Mouse (Mus musculus): ENCODE results near the gene Olfr323. TPM values are rescaled to one million over a fixed set of nuclear protein-coding genes. Genes with fewer than 3 reads are reported as not detected.
A peak's percentile ranks its signal among the peaks of the same experiment; 100 is the strongest.

Gene Olfr323
- polyA plus RNA-seq, 1 experiment = not detected

DNA sequence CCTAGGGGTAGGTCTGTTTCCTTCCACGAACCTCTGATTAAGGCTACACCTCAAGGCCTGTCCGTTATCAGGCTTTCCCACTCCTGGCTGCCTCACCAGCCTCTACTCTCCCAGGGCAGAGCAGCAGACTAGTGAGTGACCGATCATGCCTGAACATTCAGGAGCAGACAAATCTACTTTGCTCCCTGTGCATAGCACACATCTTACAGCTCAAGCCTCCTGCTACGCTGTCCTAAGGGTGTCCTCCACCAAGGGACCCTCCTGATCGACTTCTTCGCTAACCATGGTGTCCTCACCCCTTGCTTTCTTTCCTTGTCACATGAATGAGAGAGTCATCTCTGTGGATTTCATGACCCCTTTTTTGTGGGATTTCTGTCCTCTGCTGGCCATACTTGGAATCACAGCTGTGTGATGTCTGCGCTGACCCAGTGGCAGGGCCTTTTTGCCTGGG, 42.4 kb downstream of the Olfr323 start:
- Histone ChIP-seq H3K36me3 (ENCODE audit: control insufficient read depth, insufficient read depth, low read length) (no peaks in the 10 kb centered on the region), H3K4me1 (ENCODE audit: control insufficient read depth, insufficient read depth, insufficient read length) (no peaks in the 10 kb centered on the region), H3K4me3 (ENCODE audit: extremely low read depth, insufficient read depth, insufficient read length) (no peak overlapping the region), H3K27ac (ENCODE audit: insufficient read depth, low read length) (no peak overlapping the region), H3K27me3 (ENCODE audit: control insufficient read depth, insufficient read depth, low read length) (no peaks in the 10 kb centered on the region)
- TF ChIP-seq CTCF (IDR thresholded peaks at IDR 0.05; ENCODE audit: extremely low read depth, insufficient read depth, insufficient read length, insufficient replicate concordance) = peak; percentile 26; the same call in 1 of the 2 replicates
- TF ChIP-seq POLR2A (IDR thresholded peaks at IDR 0.05; ENCODE audit: low read depth, low read length) = no peak
- DNase-seq (ENCODE audit: low read depth in 1 of 2, low spot score in 2 of 2) = peak in 1 of 2 experiments; percentile 17
- WGBS = 68% methylated on average over 7 of the region's 7 CpGs

DNA sequence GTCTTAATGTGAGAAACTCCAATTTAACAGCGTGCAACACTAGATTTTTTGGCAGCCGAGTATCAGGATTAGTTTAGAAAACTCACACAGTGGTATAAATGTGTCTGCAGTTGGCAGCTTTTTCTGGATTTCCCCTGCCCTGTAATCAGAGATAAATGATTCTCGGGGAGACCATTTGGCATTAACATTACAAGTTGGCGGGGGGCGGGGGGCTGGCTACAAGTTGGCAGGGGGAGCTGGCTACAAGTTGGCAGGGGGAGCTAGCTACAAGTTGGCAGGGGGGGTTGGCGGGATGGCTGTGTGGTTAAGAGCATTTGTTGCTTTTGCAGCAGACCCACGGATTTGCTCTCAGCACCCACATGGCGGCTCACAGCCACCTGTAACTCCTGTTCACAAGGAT, 51.7 kb downstream of the Olfr323 start:
- WGBS = 81% methylated on average over 8 of the region's 8 CpGs
- no peaks in the 10 kb centered on the region for H3K4me1 ChIP-seq (ENCODE audit: control insufficient read depth, insufficient read depth, insufficient read length)
- H3K27ac ChIP-seq (ENCODE audit: insufficient read depth, low read length) = no peak overlapping the region
- TF ChIP-seq POLR2A (IDR thresholded peaks at IDR 0.05; ENCODE audit: low read depth, low read length) (no peak), CTCF (IDR thresholded peaks at IDR 0.05; ENCODE audit: extremely low read depth, insufficient read depth, insufficient read length, insufficient replicate concordance) (no peak)
- H3K4me3 ChIP-seq (ENCODE audit: extremely low read depth, insufficient read depth, insufficient read length) = no peak overlapping the region
- no peaks in the 10 kb centered on the region for H3K27me3 ChIP-seq (ENCODE audit: control insufficient read depth, insufficient read depth, low read length)
- H3K36me3 ChIP-seq (ENCODE audit: control insufficient read depth, insufficient read depth, low read length) = no peaks in the 10 kb centered on the region
- DNase-seq (ENCODE audit: low read depth in 1 of 2, low spot score in 2 of 2) = no peak

DNA sequence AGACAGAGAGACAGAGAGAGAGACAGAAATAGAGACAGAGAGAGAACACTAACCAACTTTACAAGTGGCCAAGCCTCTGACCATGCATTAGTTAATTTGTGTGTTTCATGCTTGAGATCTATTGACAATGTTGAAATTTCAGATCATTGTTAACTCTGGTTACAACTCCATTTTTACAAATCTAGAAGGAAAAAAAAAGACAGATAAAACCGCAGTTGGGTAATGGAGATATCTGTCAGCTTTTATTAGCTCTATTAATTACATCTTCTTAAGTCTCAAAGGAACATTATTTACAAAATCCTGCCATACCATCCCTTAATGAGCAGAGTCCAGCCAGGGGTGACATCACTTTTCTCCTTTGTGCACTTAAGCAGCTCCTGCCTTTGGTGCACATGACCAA, 52.9 kb downstream of the Olfr323 start, which contains the start of gene Olfr325:
Gene Olfr325, plus strand, starts transcription at position 301 of the 400 bp plus-strand sequence.
- TF ChIP-seq CTCF (IDR thresholded peaks at IDR 0.05; ENCODE audit: extremely low read depth, insufficient read depth, insufficient read length, insufficient replicate concordance) = no peak
- TF ChIP-seq POLR2A (IDR thresholded peaks at IDR 0.05; ENCODE audit: low read depth, low read length) = no peak
- 80% methylated on average over 1 of the region's 1 CpGs for WGBS
- Histone ChIP-seq H3K27me3 (ENCODE audit: control insufficient read depth, insufficient read depth, low read length) (no peaks in the 10 kb centered on the region), H3K36me3 (ENCODE audit: control insufficient read depth, insufficient read depth, low read length) (no peaks in the 10 kb centered on the region), H3K4me3 (ENCODE audit: extremely low read depth, insufficient read depth, insufficient read length) (no peak within 1 kb of the TSS), H3K27ac (ENCODE audit: insufficient read depth, low read length) (no peak within 1 kb of the TSS), H3K4me1 (ENCODE audit: control insufficient read depth, insufficient read depth, insufficient read length) (no peaks in the 10 kb centered on the region)
- DNase-seq (ENCODE audit: low read depth in 1 of 2, low spot score in 2 of 2) = no peak

Other genes starting within 250 kb of the Olfr323 start
- gene 1810065E05Rik, start 209.4 kb downstream of the Olfr323 start, polyA plus RNA-seq (2012; rRNA removed) = 0.08 TPM in 1 of 2 replicates, not detected in the other
- 0.08 and 0.11 TPM in 2 replicates for gene Gm12253, start 197.9 kb downstream of the Olfr323 start, polyA plus RNA-seq (2012; rRNA removed)
- not detected in 2 replicates for gene Lypd9, start 177.6 kb downstream of the Olfr323 start, polyA plus RNA-seq (2012; rRNA removed)
- not detected in 2 replicates for gene Olfr30, start 168.2 kb downstream of the Olfr323 start, polyA plus RNA-seq (2012; rRNA removed)
- gene Olfr332, start 137.9 kb downstream of the Olfr323 start, polyA plus RNA-seq (2012; rRNA removed) = not detected in 2 replicates
- not detected in 2 replicates for gene Olfr331, start 127.9 kb downstream of the Olfr323 start, polyA plus RNA-seq (2012; rRNA removed)
- not detected in 2 replicates for gene Olfr330, start 95.7 kb downstream of the Olfr323 start, polyA plus RNA-seq (2012; rRNA removed)
- gene Olfr329-ps, start 84.1 kb downstream of the Olfr323 start, polyA plus RNA-seq (2012; rRNA removed) = 0.12 TPM in 1 of 2 replicates, not detected in the other
- gene Olfr328, start 74.9 kb downstream of the Olfr323 start, polyA plus RNA-seq (2012; rRNA removed) = 0.08 TPM in 1 of 2 replicates, not detected in the other
- not detected in 2 replicates for gene Olfr224, start 59.9 kb downstream of the Olfr323 start, polyA plus RNA-seq (2012; rRNA removed)
- not detected in 2 replicates for gene Olfr325, start 52.8 kb downstream of the Olfr323 start, polyA plus RNA-seq (2012; rRNA removed)
- not detected in 2 replicates for gene Olfr324, start 35.4 kb downstream of the Olfr323 start, polyA plus RNA-seq (2012; rRNA removed)
- not detected in 2 replicates for gene 2210407C18Rik, start 14.4 kb downstream of the Olfr323 start, polyA plus RNA-seq (2012; rRNA removed)
- gene Trim58, start 10.0 kb upstream of the Olfr323 start, polyA plus RNA-seq (2012; rRNA removed) = 4.6 and 8.9 TPM in 2 replicates
- 0.21 TPM in 1 of 2 replicates, not detected in the other for gene Olfr322, start 28.3 kb upstream of the Olfr323 start, polyA plus RNA-seq (2012; rRNA removed)
- not detected in 2 replicates for gene Olfr320, start 50.6 kb upstream of the Olfr323 start, polyA plus RNA-seq (2012; rRNA removed)
- not detected in 2 replicates for gene Olfr319, start 68.7 kb upstream of the Olfr323 start, polyA plus RNA-seq (2012; rRNA removed)
- not detected in 2 replicates for gene Olfr318, start 93.5 kb upstream of the Olfr323 start, polyA plus RNA-seq (2012; rRNA removed)
- gene Olfr317, start 108.7 kb upstream of the Olfr323 start, polyA plus RNA-seq (2012; rRNA removed) = not detected in 2 replicates
- gene Olfr316, start 122.2 kb upstream of the Olfr323 start, polyA plus RNA-seq (2012; rRNA removed) = not detected in 2 replicates
- gene Olfr315, start 142.7 kb upstream of the Olfr323 start, polyA plus RNA-seq (2012; rRNA removed) = not detected in 2 replicates
- gene Olfr314, start 152.5 kb upstream of the Olfr323 start, polyA plus RNA-seq (2012; rRNA removed) = not detected in 2 replicates
- gene Fam183b, start 171.5 kb upstream of the Olfr323 start, polyA plus RNA-seq (2012; rRNA removed) = not detected in 2 replicates
- gene Olfr313, start 184.5 kb upstream of the Olfr323 start, polyA plus RNA-seq (2012; rRNA removed) = not detected in 2 replicates
- not detected in 2 replicates for gene Olfr312, start 198.7 kb upstream of the Olfr323 start, polyA plus RNA-seq (2012; rRNA removed)
- not detected in 2 replicates for gene Olfr311, start 208.8 kb upstream of the Olfr323 start, polyA plus RNA-seq (2012; rRNA removed)
- gene Gm12258, start 216.7 kb upstream of the Olfr323 start, polyA plus RNA-seq (2012; rRNA removed) = 2.6 and 2.9 TPM in 2 replicates
- gene 2810021J22Rik, start 236.7 kb upstream of the Olfr323 start, polyA plus RNA-seq (2012; rRNA removed) = 1.7 and 4.0 TPM in 2 replicates

Measured in spleen, adult 2 months (tissue).